Mouse (Mus musculus) cortical plate, adult 2 months (tissue): ENCODE data around the gene Tbccd1.

ENCODE experiments used
- CTCF ChIP-seq: fragments of 200-500 bp; IDR thresholded peaks from 2 replicates; pipeline ENCODE4 v1.5.1; 2011; ENCODE audit warnings: mild to moderate bottlenecking, control low read depth, low read length; ENCODE audit not compliant: insufficient read depth; ENCODE audit errors: extremely low read depth
- POLR2A ChIP-seq: fragments of 200-500 bp; IDR thresholded peaks from 2 replicates; pipeline ENCODE4 v1.6.1; 2011; ENCODE audit warnings: mild to moderate bottlenecking, low read length, control low read depth; ENCODE audit not compliant: insufficient read depth; ENCODE audit errors: extremely low read depth

GRCm38 (mm10) chr16:22879945-22880595 lies 22.6 kb upstream of the Tbccd1 start:
- TF ChIP-seq CTCF: no peak
- TF ChIP-seq POLR2A: no peak
